Comparison of ENCODE assay signal across 22 mouse cellular contexts in genomic region chr6:128649681-128650080, GRCm38 (mm10). TPM values are rescaled to one million over a fixed set of nuclear protein-coding genes. Genes with fewer than 3 reads are reported as not detected.
"Had no signal": no experiment of that assay in that cellular context is flagged by ENCODE, and none has a peak within 500 bp of the region (broad histone marks: within the 10 kb centered on the region; RNA-seq: fewer than 3 reads in every experiment).

No protein-coding gene starts in this region.

- H3K4me2 ChIP-seq: hindbrain, embryonic 15.5 days; limb, embryonic 13.5 days; liver, embryonic 11.5 days; liver, embryonic 15.5 days; midbrain, embryonic 13.5 days had no signal

- ATAC-seq: midbrain, embryonic 13.5 days; midbrain, embryonic 16.5 days had no signal

- H3K9me3 ChIP-seq: hindbrain, embryonic 15.5 days; limb, embryonic 10.5 days; limb, embryonic 13.5 days; liver, embryonic 15.5 days; megakaryocyte, embryonic 14.5 days; midbrain, embryonic 10.5 days; midbrain, embryonic 13.5 days had no signal

- DNase-seq: lung, adult 2 months; thymus, adult 2 months; thymus, postnatal 14 days; thymus, postnatal 4 days had no signal

- H3K4me1 ChIP-seq: hindbrain, embryonic 15.5 days; limb, embryonic 10.5 days; limb, embryonic 13.5 days; megakaryocyte, embryonic 14.5 days; midbrain, embryonic 10.5 days; midbrain, embryonic 13.5 days had no signal

- H3K4me3 ChIP-seq: hindbrain, embryonic 15.5 days; limb, embryonic 10.5 days; limb, embryonic 13.5 days; liver, embryonic 15.5 days; megakaryocyte, embryonic 14.5 days; midbrain, embryonic 10.5 days; midbrain, embryonic 13.5 days had no signal

- H3K27me3 ChIP-seq: hindbrain, embryonic 15.5 days; limb, embryonic 13.5 days; liver, embryonic 15.5 days; megakaryocyte, embryonic 14.5 days; midbrain, embryonic 13.5 days had no signal

- H3K9ac ChIP-seq: hindbrain, embryonic 15.5 days; limb, embryonic 13.5 days; liver, embryonic 15.5 days; midbrain, embryonic 13.5 days had no signal

- H3K36me3 ChIP-seq: hindbrain, embryonic 15.5 days; limb, embryonic 10.5 days; limb, embryonic 13.5 days; liver, embryonic 15.5 days; midbrain, embryonic 10.5 days; midbrain, embryonic 13.5 days had no signal

- H3K27ac ChIP-seq: hindbrain, embryonic 15.5 days; limb, embryonic 10.5 days; limb, embryonic 13.5 days; liver, embryonic 15.5 days; midbrain, embryonic 10.5 days; midbrain, embryonic 13.5 days; stomach, postnatal 0 days had no signal

RNA-seq across cellular contexts. Expression of gene Clec2h, which starts 12.5 kb away (rescaled TPM):
- total RNA-seq: layer of hippocampus, adult 18-20 months; layer of hippocampus, postnatal 25 days; left cerebral cortex, adult 18-20 months had no signal
- polyA plus RNA-seq: hindbrain, embryonic 15.5 days; limb, embryonic 10.5 days; limb, embryonic 13.5 days; liver, embryonic 11.5 days; lung, adult 2 months; midbrain, embryonic 10.5 days; midbrain, embryonic 13.5 days; midbrain, embryonic 16.5 days; neural tube, embryonic 11.5 days; neural tube, embryonic 14.5 days; stomach, embryonic 14.5 days; thymus, adult 2 months had no signal

RNA-seq across cellular contexts. Expression of gene Klrb1a, which starts 26.3 kb away (rescaled TPM):
- total RNA-seq: layer of hippocampus, adult 18-20 months; layer of hippocampus, postnatal 25 days; left cerebral cortex, adult 18-20 months; left cerebral cortex, postnatal 25 days had no signal
- polyA plus RNA-seq: hindbrain, embryonic 15.5 days; intestine, embryonic 14.5 days; limb, embryonic 10.5 days; limb, embryonic 13.5 days; midbrain, embryonic 10.5 days; midbrain, embryonic 13.5 days; midbrain, embryonic 16.5 days; neural tube, embryonic 11.5 days; neural tube, embryonic 14.5 days; stomach, embryonic 14.5 days; stomach, postnatal 0 days had no signal
